Mouse (Mus musculus) right cerebral cortex, postnatal 4 days (tissue): Measurements from ENCODE around the gene Lrrk1.
A peak's percentile ranks its signal among the peaks of the same experiment; 100 is the strongest.

Experiments
- DNase-seq: peaks from one replicate; pipeline ENCODE4 v3.0.0-alpha.2; 2022

The Lrrk1 gene

DNA sequence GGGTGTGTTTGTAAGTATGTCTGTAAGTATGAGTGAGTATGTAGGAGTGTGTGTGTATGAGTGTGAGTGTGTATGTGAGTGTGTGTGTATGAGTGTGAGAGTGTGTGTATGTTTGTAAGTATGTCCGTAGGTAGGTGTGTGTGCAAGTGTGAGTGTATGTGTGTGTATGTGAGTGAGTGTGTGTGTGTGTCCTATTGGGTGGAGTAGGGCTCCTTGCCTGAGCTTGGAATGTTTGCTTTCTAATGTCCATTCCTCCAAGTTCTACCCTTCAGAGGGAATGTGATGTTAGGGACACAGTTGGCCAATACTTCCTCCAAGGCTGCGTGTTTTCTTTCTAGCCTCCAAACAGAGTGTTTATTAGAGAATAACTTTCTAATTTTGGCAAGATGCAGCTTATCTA, 51.2 kb downstream of the Lrrk1 start:
- no peak for DNase-seq

DNA sequence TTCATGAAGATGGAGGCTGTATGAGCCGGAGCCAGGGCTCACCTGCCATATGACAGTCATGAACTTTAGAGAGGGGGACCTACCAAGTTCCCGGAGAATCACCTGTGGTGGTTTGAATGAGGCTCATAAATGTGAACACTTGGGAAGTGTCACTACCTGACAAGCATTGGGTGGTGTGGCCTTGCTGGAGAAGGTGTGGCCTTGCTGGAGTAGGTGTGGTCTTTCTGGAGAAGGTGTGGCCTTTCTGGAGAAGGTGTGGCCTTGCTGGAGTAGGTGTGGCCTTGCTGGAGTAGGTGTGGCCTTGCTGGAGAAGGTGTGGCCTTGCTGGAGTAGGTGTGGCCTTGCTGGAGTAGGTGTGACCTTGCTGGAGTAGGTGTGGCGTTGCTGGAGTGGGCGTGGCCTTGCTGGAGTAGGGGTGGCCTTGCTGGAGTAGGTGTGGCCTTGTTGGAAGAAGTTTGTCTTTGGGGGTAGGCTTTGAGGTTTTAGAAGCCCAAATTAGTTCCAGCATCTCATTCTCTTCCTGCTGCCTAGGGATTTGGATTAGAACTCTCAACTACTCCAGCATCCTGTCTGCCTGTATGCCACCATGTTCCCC, 54.1 kb downstream of the Lrrk1 start:
- no peak for DNase-seq

DNA sequence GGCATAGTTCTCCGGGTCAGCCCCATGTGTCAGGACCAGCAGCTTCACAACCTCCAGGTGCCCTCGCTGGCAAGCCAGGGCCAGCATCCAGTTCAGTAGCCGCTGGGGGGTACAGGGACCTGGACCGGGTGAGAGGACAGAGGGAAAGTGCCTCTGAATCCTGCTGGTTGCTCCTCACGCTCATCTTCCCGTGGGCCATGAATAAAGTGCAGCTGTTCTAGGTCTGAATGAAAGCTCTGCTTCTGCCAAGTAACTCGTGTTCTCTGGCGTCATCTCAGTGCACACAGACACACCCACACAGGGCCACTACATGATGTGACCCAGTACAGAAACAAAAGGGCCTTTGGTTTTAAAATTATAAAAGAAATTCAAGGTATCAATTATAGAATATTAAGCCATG, 55.8 kb downstream of the Lrrk1 start:
- no peak for DNase-seq

- no peak for DNase-seq
Measured at GRCm38 (mm10) chr7:66330610-66331009, 57.5 kb downstream of the Lrrk1 start.

GRCm38 (mm10) chr7:66327516-66327915, 60.6 kb downstream of the Lrrk1 start:
- no peak for DNase-seq

DNA sequence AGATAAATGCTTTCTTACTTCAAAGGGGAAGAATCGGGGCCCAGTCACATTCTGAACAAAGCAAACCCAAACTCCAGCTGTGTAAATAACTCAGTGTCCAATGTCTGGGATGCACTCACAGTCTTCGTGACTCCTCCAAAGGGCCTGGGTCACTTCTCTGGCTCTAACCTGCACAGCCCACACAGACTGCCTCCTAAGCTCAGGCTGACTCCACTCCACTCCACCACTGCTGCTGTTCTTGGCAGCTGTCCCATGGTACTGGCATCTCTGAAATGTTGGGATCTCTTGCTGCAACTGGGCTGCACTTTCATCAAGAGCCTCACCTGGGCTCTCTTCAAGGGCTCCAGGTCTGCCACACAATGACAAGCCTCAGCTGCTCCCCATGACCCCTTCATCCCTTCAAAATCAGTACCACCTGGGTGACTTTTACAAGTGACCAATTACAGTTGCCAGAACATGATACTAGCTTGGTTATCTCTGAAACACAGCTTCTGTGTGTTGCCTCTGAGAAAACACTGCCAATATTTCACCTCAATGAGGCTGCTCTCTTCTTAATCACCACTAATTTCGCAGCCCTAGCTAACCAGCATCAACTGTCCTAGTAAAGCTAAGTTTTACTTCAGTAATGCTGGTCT, 62.6 kb downstream of the Lrrk1 start:
- no peak for DNase-seq

DNA sequence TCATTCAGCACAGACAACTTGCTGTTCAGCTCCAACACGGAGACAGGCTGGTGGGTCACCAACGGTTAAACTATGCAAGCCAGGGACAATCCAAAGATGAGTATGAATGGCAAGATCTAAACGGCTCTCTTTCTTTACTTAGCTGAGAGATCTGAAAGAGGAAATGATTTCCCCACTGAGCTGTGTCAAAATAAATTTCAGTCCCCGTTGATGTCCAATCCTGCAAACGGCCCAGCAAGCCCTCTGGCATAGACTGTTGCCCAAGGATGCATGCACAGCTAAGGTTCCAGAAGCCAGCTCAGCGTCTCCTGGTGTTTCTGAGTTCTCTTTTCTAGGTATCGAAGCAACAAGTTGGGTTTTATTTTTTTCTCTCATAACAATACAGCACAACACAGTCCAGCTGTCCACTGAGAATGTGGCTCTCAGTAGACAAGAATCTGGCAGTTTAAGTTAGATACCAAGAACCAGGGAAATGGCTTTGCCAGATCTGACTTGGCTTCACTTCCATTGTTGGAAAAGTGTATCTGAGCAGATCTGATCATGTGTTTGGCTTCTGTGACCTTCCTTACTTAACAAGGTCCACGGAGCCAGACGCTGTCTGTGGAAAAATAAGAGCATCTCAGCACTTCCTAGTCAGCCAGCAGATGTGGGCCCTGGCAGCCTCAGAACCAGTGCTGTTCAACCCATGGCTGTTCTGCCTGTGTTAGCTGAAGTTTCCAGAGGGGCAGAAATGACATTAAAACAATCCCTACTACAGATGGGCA, 64.7 kb downstream of the Lrrk1 start:
- no peak for DNase-seq

- DNase-seq: no peak
Measured at GRCm38 (mm10) chr7:66320996-66321395, 67.2 kb downstream of the Lrrk1 start.

DNA sequence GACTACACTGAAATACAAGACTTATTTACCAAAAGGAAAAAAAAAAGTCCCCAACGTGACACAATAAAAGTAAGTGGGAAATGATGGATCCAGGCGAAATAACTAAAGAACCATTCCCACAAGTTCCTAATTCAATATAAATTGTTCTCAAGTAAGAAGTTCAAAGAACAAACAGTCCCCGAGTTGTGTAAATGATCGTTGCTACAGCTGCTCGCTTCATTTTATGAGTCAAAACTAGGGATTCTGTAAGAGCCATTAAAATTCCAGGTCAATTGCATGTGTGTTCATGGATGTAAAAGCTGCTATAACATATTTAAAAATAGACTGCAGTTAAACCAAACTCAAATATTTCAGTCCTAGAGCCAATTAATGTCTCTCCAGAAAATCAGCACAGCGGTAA, 70.0 kb downstream of the Lrrk1 start:
- DNase-seq: no peak

DNA sequence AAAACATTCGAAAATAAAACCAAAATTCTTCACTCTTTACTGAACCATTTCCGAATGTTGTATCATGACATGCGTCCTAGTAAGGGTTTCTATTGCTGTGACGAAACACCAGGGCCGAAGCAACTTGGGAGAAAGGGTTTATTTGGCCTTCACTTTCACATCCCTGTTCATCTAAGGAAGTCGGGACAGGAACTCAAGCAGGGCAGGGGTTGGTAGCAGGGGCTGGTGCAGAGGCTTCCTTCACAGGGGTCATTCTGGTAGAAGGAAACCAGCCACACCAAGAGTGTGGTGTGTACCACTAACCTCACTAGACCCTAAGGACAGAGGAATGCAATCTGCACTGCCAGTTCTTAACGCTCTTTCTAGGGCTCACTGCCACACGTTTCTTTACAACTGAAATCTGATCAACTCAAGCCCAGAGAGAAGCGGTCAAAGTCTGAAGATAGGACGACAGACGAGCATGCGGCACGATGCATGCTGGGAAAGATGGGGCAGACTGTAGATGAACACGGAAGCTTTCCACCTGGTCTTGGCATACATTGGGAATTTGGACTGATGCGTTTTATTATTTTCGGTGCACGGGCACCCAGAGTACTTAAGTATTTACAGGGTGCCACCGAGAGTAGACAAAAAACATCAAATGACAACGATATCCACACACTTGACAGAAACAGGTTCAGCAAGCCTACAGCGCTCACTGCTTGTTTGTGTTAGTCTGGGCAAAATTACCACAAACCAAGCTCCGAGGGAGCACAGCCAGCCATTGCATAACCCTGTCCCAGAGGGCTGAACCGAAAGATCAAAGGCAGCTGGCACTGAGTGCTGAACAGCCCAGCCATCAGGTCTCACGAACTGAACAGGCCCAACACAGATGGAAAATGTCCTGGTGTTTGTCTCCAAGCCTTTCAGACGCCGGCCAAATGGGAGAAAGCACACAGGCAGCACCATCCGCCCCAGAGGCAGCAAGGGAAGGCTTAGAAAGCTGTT, 77.2 kb downstream of the Lrrk1 start:
- no peak for DNase-seq

DNA sequence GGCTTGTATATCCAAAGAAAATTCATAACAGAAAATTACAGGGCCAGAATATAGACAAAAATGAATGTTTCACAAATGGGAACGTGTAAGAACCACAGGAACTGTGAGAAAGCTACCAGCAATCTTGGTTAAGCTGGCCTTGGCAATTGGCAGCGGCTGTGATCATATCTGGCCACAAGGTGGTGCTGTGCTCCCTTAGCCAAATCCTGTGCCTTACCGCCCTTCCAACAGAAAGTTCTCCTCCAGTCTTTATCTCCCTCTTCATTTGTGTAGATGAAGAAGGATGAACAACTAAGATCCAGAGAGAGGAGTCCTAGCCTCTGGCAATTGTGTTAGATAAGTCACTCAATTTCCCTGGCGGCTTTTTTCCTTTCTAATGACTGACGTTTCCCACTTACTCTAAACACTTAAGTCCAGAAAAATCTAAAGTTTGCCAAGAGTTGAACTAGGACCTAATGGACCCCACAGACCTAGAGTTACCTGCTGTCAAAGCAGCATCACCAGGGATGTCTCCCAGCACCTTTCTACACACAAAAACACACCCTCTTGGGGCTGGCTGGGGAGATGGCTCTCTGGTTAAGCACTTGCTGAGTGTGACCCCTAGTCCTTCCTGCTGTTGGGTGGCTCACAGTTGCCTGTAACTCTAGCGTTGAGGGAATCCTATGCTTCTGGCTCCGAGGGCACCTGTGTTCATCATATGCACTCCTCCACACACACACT, 78.0 kb downstream of the Lrrk1 start:
- DNase-seq: peak; percentile 67

GRCm38 (mm10) chr7:66309240-66309949, 78.8 kb downstream of the Lrrk1 start:
- no peak for DNase-seq

GRCm38 (mm10) chr7:66308581-66309239, 79.4 kb downstream of the Lrrk1 start:
- DNase-seq: no peak

GRCm38 (mm10) chr7:66307791-66308190, 80.4 kb downstream of the Lrrk1 start:
- DNase-seq: no peak

DNA sequence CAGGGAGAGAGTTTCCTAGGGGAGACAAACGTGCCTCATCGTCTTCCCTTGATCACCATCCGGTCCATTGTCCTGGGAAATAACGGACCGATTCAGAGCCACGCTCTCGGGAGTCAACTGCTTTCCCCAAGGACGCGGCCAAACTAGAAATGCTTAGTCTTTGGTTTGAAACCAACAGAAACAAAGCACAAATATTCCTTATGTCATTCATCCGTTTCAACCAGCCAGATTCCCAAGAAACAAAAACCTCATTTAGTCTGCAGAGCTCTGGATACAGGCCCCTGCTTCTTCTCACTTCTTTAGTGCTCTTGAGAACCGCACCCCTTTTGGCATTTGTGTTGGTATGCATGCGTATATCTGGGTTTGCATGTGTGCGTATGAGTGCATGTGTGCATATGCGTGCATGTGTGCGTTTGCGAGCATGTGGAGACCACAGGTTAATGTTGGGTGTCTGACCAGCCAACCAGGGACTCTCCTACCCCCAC, 82.4 kb downstream of the Lrrk1 start:
- no peak for DNase-seq

- DNase-seq: peak; percentile 30
Measured at GRCm38 (mm10) chr7:66304993-66305713, 83.0 kb downstream of the Lrrk1 start.

GRCm38 (mm10) chr7:66303922-66304660, 84.1 kb downstream of the Lrrk1 start:
- DNase-seq: no peak

DNA sequence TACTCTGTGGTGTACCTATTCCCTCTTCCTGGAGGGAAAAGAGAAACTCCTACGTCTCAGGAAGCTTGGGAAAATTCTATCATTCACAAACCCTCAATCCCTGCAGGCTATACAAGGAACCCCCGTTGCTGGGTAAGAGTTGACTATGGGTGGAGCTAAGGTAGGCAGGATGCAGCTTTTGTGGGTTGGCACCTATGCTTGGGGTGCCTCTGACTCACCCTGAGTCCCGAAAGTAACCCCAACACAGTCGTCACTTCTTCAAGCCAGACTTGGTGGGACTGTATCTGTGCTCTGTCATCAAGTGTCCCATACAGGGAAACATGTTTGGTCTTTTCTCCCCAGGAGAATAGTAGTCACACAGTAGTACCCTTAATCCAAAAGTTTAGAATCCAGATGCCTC, 86.7 kb downstream of the Lrrk1 start:
- no peak for DNase-seq

DNA sequence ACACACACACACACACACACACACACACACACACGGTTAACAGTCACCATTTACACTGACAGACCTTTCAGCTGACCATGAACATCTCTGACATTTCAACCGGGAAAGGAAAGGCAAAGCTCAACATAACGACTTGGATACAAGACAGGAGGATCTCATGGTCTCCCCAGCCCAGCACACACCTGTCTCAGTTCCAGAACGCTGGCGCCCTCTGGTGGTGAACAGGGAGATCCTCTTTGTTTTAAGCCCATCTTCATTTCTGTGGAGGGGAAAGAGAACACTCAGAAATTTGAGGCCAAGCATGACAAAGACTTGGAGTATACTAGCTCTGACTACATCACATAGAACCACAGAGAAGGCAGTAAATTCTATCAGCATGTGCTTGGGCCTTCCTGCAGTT, 87.5 kb downstream of the Lrrk1 start:
- DNase-seq: peak; percentile 97

DNA sequence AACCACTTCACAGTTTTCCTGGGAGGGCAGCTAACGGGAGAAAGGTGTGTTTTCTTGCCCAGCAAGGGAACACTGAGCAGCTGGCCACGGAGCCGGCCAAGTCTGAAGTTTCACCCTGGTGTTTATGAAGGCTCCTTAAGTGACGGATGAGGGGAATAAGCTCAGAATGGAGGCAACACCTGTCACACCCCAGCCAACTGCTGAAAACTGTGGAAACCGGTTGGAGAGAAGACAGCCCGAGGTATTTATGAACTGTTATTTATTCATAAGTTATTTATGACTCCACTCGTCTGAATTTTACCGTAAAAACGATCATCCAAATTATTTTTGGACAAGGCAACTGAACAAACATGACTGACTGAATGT, 90.5 kb downstream of the Lrrk1 start:
- DNase-seq: no peak
